8 mouse cellular contexts compared by ENCODE assay signal in genomic region chr5:106696396-106697337, GRCm38 (mm10). TPM values are rescaled to one million over a fixed set of nuclear protein-coding genes. Genes with fewer than 3 reads are reported as not detected.
DNase-seq lines count a peak whose midpoint lies in the region; ATAC-seq lines count a peak whose summit lies in the region.

TSS of gene Zfp644 (minus strand) at chr5:106697287.

- DNase-seq in MN1 (ENCODE audit: low spot score) = peak; percentile 83
- peak; percentile 89 for DNase-seq in cerebellum, adult 9-10 months
- peak; percentile 77 to 91 for DNase-seq in frontal cortex, adult 2 months (ENCODE audit: extremely low spot score in 1 of 2, low spot score in 1 of 2)
- peak; percentile 92 for DNase-seq in hindbrain, embryonic 11.5 days (ENCODE audit: low spot score)
- DNase-seq in layer of hippocampus, postnatal 14 days (ENCODE audit: low spot score in 2 of 2) = peak; percentile 90
- DNase-seq in lung, postnatal 14 days = peak; percentile 86
- DNase-seq in retina, adult 2 months (ENCODE audit: low read depth, low spot score) = peak; percentile 74
- DNase-seq in thymus, postnatal 36 days = peak; percentile 88 to 92

- H3K4me2 ChIP-seq in hindbrain, embryonic 11.5 days (replicated peaks; ENCODE audit: low read depth, low read length) = peak within 1 kb of the TSS; percentile 71

- no peaks in the 10 kb centered on the region for H3K36me3 ChIP-seq in hindbrain, embryonic 11.5 days (ENCODE audit: control insufficient read depth, insufficient read depth, low read length)

- peak within 1 kb of the TSS; percentile 99 for H3K9ac ChIP-seq in hindbrain, embryonic 11.5 days (ENCODE audit: low read depth, low read length)

- 2% methylated on average over 49 of the region's 71 CpGs for WGBS in hindbrain, embryonic 11.5 days

- H3K9me3 ChIP-seq in hindbrain, embryonic 11.5 days (ENCODE audit: control insufficient read depth, low read length) = no peaks in the 10 kb centered on the region

- ATAC-seq in hindbrain, embryonic 11.5 days (ENCODE audit: low FRiP score) = peak; percentile 96

- H3K27ac ChIP-seq in hindbrain, embryonic 11.5 days (ENCODE audit: low read depth, low read length) = peak within 1 kb of the TSS; percentile 99

- H3K4me1 ChIP-seq in hindbrain, embryonic 11.5 days (replicated peaks; ENCODE audit: control insufficient read depth, insufficient read depth, low read length) = peaks cover 6% of the 10 kb centered on the region; the same call in 1 of the 2 replicates

- H3K4me3 ChIP-seq in hindbrain, embryonic 11.5 days (ENCODE audit: low read depth, low read length) = peak within 1 kb of the TSS; percentile 90

- H3K27me3 ChIP-seq in hindbrain, embryonic 11.5 days (ENCODE audit: control insufficient read depth, insufficient read depth, low read length) = no peaks in the 10 kb centered on the region

RNA-seq across cellular contexts. Expression of gene Zfp644, which starts in this region (rescaled TPM):
- 38.7 and 41.3 TPM in 2 replicates for polyA plus RNA-seq in frontal cortex, adult 2 months (2012; rRNA removed)
- 86.4 and 119 TPM in 2 replicates for polyA plus RNA-seq in hindbrain, embryonic 11.5 days (2014; fragmentation: Nextera tagmentation; extraction: Ambion mirVana)
- 10 to 100 TPM; 85.1 to 91.0 TPM for total RNA-seq in layer of hippocampus, postnatal 14 days (2021)

Comparison
In these comparisons a context has a peak if more than half of its experiments do, and no peak if none do; other contexts are left out.
1. Peak in every context shown above with its lines: DNase-seq, ATAC-seq, H3K4me3 ChIP-seq and H3K27ac ChIP-seq.